Mouse (Mus musculus) right cerebral cortex, postnatal 36 days (tissue): Measurements from ENCODE around the gene Cachd1.

Experiments
- DNase-seq, 2 experiments: peaks; one replicate each; pipeline ENCODE4 v3.0.0; 2022; ENCODE audit warnings: low spot score in 2 of 2, mixed read lengths in 1 of 2

Cachd1 gene

DNA sequence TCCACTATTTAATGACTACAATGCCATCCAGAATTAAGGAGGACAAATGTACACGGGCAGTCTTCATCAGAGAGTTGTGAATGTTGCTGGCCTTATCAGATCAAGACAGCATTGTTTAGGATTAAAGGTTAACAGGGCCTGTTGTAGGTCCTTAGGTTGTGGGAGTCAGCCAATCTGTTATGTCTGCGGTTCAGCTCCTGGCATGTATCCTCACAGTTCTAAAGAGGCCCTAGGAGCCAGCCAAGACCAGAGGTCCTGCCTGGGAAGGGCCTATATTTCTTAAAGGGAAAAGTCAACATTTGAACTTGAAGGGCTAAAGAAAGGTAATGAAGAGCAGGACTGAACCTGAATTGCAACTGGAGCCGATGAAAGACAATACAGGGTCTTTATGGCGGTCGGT lies 13.7 kb downstream of the Cachd1 start:
- no peak for DNase-seq

GRCm38 (mm10) chr4:100793147-100793546 lies 16.7 kb downstream of the Cachd1 start:
- no peak for DNase-seq

- DNase-seq: no peak
Observed at GRCm38 (mm10) chr4:100795523-100795922, 19.0 kb downstream of the Cachd1 start.

- DNase-seq: no peak
Observed at GRCm38 (mm10) chr4:100800730-100801442, 24.4 kb downstream of the Cachd1 start.

GRCm38 (mm10) chr4:100801443-100801786 lies 24.9 kb downstream of the Cachd1 start:
- DNase-seq: no peak

- no peak for DNase-seq
Observed at GRCm38 (mm10) chr4:100811057-100811695, 34.7 kb downstream of the Cachd1 start.

DNA sequence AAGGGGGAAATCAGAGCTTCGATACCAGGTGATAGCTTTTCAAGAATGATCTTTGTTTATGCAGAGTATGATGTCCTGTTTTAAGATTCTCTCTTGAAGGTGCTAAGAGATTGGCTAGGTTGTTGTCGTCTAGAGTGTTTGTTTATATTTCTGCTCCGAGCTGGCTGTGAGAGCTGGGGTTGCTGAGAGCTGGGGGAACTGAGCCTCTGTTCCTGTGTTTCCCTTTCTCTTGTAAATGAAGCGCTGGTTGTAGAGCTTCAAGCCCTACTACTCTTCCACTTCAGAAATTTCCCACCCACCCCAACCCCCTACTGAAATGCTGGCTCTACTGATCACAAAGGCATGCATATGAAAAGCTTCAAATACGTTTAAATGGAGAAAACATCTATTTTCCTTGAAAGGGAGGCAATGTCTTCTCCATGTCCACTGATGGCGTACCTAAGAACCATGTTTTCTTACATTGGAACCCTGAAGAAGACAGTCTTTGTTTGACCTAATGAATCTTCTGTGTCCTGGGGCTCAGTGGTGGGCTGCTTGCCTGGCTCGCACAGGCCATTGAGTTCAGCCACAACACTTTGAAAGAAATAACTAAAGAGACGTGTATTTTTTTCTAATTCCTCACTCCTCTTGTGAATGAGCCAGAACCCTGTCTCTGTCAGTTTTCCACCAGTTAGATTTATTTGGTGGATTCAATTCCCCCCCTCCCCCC lies 35.5 kb downstream of the Cachd1 start:
- DNase-seq: no peak

GRCm38 (mm10) chr4:100813767-100814461 lies 37.4 kb downstream of the Cachd1 start:
- DNase-seq: no peak

DNA sequence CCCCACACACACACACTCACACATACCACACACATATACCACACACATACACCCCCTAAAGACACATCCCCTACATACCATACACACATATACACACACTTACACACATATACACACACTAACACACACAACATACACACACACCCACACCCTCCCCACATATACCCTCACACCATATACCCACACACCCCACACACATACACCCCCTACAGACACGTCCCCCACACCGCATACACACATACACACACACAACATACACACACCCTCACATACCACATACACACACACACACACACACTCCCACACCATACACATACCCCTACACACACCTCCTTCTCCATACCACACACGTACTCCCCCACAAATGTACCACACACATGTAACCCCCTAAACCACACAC lies 42.8 kb downstream of the Cachd1 start:
- no peak for DNase-seq

DNA sequence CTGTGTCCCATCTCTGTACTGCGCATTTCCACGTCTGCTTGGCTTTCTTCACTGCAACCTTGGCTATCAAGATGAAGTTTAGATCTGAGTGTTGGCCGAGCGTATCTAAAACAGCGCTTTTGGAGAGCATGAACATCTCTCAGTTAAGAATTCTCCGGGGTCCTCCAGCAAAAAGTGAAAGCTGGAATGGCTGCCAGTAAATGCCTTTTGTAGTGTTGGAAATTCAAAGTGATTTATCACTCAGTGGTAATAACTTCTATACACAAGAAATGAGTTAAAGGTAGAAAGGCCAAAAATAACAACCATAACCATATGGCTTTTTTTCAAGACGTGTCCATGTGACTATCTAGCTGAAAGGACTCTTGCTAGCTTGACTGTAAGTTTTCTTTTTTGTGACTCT lies 46.1 kb downstream of the Cachd1 start:
- no peak for DNase-seq

- DNase-seq: no peak
Observed at GRCm38 (mm10) chr4:100827374-100827773, 50.9 kb downstream of the Cachd1 start.

DNA sequence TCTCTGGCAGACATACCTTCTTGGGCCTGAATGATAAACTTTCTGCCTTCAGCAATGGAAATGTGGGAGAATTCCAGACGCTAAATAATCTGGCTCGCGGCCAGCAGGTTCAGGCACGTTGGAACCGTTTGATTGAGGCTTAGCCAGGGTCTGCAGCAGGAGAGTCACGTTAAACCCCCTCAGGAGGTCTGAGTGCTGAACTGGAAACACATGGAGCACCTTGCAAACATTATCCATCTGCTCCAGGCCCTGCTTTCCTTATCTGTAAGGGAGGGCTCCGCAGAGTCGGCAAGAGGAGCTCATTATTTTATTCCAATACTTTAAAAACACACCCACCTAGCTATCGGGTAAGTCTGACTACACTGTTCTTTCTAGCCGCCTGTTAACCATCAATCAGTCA lies 52.3 kb downstream of the Cachd1 start:
- no peak for DNase-seq

- DNase-seq: no peak
Observed at GRCm38 (mm10) chr4:100837205-100837604, 60.7 kb downstream of the Cachd1 start.

DNA sequence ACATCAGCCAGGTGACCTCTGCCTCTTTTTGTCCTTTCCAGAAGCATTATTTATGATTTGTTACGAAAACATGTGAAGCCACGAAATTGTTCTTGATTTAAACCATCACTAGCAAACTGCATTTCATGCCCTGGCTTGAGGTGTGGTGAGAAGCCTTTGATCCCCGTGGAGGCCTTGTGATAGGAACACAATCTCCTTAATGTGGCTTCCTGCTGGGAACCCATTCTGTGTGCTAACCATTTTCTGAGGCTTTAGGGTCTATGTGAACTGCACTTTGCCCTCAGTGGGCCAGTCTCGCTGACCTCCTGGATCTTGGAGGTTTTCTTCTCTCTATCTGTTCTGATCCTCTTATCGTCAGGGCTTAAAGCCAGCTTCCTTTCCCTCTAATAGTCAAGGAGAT lies 66.2 kb downstream of the Cachd1 start:
- no peak for DNase-seq

DNA sequence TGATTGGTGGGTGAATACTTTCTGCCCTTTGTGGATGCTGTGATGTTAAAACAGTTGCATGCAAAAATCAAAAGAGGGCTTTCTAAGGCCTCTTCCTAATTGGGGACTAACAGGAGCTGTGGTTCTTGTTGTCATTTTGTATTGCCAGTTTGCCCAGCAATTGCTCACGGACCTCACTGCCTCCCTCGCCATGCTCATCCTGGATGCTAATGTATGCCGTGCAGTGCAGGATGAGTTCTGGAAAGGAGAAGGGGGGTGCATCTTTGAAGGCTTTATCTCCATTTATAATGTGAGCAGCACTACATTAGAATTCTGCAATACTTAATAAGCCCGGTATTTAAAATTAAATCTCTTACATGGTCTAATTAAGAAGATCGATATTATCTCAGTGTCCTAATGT lies 66.6 kb downstream of the Cachd1 start:
- DNase-seq: no peak

- no peak for DNase-seq
Observed at GRCm38 (mm10) chr4:100850846-100851495, 74.5 kb downstream of the Cachd1 start.

GRCm38 (mm10) chr4:100852448-100852847 lies 76.0 kb downstream of the Cachd1 start:
- no peak for DNase-seq

DNA sequence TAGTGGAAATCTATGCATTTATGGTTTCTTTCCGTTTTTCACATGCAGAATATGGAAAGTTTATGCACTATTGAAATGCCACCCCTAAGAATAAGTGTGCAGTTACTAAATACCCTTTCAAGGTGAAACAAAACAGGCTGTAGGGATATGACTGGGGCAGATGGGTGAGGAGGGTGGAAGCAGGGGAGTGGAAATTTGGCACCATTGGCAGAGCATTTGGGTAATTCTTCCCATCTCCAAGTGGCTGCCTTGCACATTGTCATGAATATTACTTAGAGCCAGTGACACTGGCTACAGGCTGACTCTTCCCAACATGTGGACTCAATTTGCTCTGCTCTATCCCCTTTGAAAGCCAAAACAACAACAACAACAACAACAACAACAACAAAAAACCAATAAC lies 77.0 kb downstream of the Cachd1 start:
- DNase-seq: no peak

DNA sequence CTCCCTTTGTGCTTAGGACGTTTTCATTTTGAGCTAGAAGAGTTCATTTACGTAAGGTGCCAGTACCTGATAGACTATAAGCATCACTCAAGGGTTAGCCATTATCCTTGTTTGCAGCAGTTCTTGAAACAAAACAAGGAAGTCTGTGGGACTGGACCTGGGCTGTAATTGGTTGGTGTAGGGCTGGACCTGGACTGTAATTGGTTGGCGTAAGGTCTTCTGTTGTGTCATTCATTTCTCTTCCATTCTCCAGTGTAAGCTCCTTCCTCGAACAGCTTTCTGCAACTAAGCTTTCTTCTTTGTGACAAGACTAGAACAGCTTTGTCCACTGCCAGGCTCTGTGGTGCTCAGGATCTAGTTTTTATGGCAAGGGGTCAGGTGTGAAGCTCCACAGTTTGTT lies 78.9 kb downstream of the Cachd1 start:
- DNase-seq: no peak

GRCm38 (mm10) chr4:100857411-100857869 lies 81.0 kb downstream of the Cachd1 start:
- no peak for DNase-seq

DNA sequence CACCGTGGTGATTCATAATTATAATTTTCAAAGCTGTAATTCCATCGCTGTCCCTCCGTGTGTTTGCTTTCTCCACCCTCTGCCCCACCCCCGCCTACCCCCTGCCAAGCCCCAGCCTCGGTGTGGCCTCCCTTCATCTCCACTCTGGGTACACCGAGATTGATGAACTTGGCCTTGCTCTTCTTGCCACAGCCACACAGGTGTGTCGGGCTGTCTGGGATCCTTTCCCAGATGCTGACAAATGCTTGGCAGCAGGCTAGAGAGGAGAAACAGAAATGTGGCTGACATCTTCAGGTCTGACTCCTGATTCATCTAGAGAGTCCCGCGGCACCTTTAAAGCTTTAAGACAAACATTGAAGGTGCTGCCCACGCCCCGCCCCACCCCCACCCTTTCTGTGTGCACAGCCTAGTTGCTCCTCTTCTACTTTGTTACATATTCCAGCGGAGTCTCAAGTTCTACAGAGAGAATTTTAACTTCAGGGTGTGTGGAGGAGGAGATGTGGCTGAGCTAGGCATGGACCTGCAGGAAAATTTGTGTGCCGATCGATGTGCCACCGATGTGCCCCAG lies 87.5 kb downstream of the Cachd1 start:
- DNase-seq: no peak

DNA sequence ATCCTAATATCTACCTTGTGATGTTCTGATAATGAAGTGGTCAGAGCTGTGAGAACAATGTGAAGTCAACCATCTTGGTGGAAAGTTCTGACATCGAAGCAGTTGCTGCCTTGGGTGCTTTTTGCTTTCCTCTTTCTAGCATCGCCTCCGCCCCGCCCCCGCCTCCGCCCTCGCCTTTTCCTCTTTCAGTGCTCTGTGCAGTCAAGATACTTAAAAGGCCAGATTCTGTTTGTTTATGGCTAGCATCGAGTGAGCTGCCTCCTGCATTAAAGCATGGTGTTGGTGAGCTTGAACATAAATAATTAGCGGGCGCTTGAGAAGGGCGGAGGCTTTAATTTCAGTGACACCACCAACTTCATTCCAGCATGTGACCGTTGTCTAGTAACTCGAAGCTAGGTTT lies 88.9 kb downstream of the Cachd1 start:
- no peak for DNase-seq
